Mouse (Mus musculus): Measurements from ENCODE around the gene Olfr601. TPM values are rescaled to one million over a fixed set of nuclear protein-coding genes. Genes with fewer than 3 reads are reported as not detected.

Olfr601 gene
- polyA plus RNA-seq (2012; rRNA removed) = not detected in 2 replicates

GRCm38 (mm10) chr7:103362555-103362954 lies at the start of gene Olfr601:
TSS of gene Olfr601 (minus strand) at chr7:103362655.

GRCm38 (mm10) chr7:103386077-103386476 lies 23.6 kb upstream of the Olfr601 start, which contains the start of gene Olfr603:
TSS of gene Olfr603 (minus strand) at chr7:103386177.

DNA sequence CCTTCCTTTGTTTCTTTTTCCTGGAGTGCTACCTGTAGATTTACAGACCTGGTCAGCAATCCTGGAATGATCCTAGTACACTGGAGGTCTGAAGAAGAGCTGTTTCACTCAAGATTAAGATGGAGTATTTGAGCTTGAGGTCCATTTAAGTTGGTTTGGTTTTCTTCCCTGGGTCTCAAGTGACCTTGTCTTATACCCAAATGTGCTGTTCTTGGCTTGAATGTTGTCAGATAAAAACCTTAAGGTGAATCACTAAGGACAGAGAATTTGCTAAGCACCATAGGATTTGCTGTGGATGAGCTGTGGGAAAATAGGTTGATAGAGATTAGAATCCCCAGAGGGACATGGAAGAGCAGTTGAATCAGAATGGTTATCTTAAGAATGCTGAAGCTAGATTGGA lies 12.9 kb downstream of the Olfr601 start, which contains the start of gene Olfr600:
TSS of gene Olfr600 (minus strand) at position 101 of the 400 bp plus-strand sequence.

DNA sequence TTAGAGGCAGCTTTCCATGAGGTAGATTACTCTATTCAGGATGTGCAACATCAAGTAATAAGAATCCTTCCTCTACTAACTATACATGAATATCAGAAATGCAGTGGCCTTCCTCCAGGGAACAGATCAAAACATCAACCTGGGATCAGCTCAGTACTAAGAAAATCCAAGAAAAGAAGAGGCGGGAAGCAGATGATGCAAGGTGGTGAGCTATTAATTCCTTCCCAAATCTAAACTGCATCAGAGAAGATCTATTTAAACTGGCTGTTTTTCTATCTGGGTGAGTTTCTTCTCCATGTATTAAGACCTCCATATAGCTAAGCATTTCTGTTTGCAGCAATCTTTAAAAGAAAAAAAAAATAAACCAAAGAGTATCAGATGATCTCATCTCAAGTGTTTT lies 26.8 kb downstream of the Olfr601 start, which contains the start of gene Olfr599:
TSS of gene Olfr599 (plus strand) at position 301 of the 400 bp plus-strand sequence.

GRCm38 (mm10) chr7:103323268-103323667 lies 39.2 kb downstream of the Olfr601 start, which contains the start of gene Olfr598:
TSS of gene Olfr598 (plus strand) at chr7:103323568.

DNA sequence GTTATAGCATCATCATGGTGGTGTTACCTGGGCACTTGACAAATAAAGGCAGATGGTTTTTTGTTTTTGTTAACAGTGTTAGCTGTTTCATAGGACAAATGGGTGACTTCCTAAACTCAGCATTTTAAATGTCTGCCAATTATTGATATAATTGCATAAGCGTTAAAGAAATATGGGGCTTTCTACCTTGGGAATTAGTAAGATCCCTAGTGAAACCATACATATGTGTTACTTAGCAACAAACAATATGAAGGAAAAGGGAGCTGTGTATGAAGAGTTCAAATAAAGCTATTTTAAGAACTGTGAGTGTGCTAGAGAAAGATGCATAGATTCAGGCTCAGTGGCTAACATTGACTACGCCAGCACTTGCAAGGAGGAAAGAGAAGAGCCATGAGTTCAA lies 46.4 kb downstream of the Olfr601 start, which contains the start of gene Olfr597:
TSS of gene Olfr597 (plus strand) at position 301 of the 400 bp plus-strand sequence.

Other genes with a start within 250 kb of the Olfr601 start
- gene Olfr586, start 237.0 kb downstream of the Olfr601 start, polyA plus RNA-seq (2012; rRNA removed) = not detected in 2 replicates
- gene Olfr588-ps1, start 221.8 kb downstream of the Olfr601 start, polyA plus RNA-seq (2012; rRNA removed) = not detected in 2 replicates
- gene Olfr589, start 206.3 kb downstream of the Olfr601 start, polyA plus RNA-seq (2012; rRNA removed) = not detected in 2 replicates
- not detected in 2 replicates for gene Olfr591, start 184.3 kb downstream of the Olfr601 start, polyA plus RNA-seq (2012; rRNA removed)
- gene Olfr592, start 177.9 kb downstream of the Olfr601 start, polyA plus RNA-seq (2012; rRNA removed) = not detected in 2 replicates
- gene Olfr593, start 150.8 kb downstream of the Olfr601 start, polyA plus RNA-seq (2012; rRNA removed) = not detected in 2 replicates
- not detected in 2 replicates for gene Olfr594, start 145.7 kb downstream of the Olfr601 start, polyA plus RNA-seq (2012; rRNA removed)
- not detected in 2 replicates for gene Usp17ld, start 110.2 kb downstream of the Olfr601 start, polyA plus RNA-seq (2012; rRNA removed)
- gene Olfr596, start 57.0 kb downstream of the Olfr601 start, polyA plus RNA-seq (2012; rRNA removed) = not detected in 2 replicates
- gene Olfr597, start 46.3 kb downstream of the Olfr601 start, polyA plus RNA-seq (2012; rRNA removed) = not detected in 2 replicates
- gene Olfr598, start 39.1 kb downstream of the Olfr601 start, polyA plus RNA-seq (2012; rRNA removed) = not detected in 2 replicates
- not detected in 2 replicates for gene Olfr599, start 26.7 kb downstream of the Olfr601 start, polyA plus RNA-seq (2012; rRNA removed)
- gene Olfr600, start 13.0 kb downstream of the Olfr601 start, polyA plus RNA-seq (2012; rRNA removed) = not detected in 2 replicates
- gene Olfr603, start 23.5 kb upstream of the Olfr601 start, polyA plus RNA-seq (2012; rRNA removed) = not detected in 2 replicates
- gene Usp17lc, start 52.4 kb upstream of the Olfr601 start, polyA plus RNA-seq (2012; rRNA removed) = not detected in 2 replicates
- not detected in 2 replicates for gene Olfr605, start 82.8 kb upstream of the Olfr601 start, polyA plus RNA-seq (2012; rRNA removed)
- gene Olfr606, start 86.4 kb upstream of the Olfr601 start, polyA plus RNA-seq (2012; rRNA removed) = not detected in 2 replicates
- not detected in 2 replicates for gene Olfr607, start 101.5 kb upstream of the Olfr601 start, polyA plus RNA-seq (2012; rRNA removed)
- not detected in 2 replicates for gene Olfr608, start 107.2 kb upstream of the Olfr601 start, polyA plus RNA-seq (2012; rRNA removed)
- not detected in 2 replicates for gene Olfr609, start 135.4 kb upstream of the Olfr601 start, polyA plus RNA-seq (2012; rRNA removed)
- gene Olfr610, start 149.5 kb upstream of the Olfr601 start, polyA plus RNA-seq (2012; rRNA removed) = not detected in 2 replicates
- gene Olfr611, start 158.2 kb upstream of the Olfr601 start, polyA plus RNA-seq (2012; rRNA removed) = not detected in 2 replicates
- not detected in 2 replicates for gene Olfr612, start 180.1 kb upstream of the Olfr601 start, polyA plus RNA-seq (2012; rRNA removed)
- not detected in 2 replicates for gene Olfr613, start 185.4 kb upstream of the Olfr601 start, polyA plus RNA-seq (2012; rRNA removed)
- not detected in 2 replicates for gene Olfr615, start 193.4 kb upstream of the Olfr601 start, polyA plus RNA-seq (2012; rRNA removed)
- gene Olfr616, start 206.5 kb upstream of the Olfr601 start, polyA plus RNA-seq (2012; rRNA removed) = not detected in 2 replicates
- not detected in 2 replicates for gene Olfr617, start 210.4 kb upstream of the Olfr601 start, polyA plus RNA-seq (2012; rRNA removed)
- not detected in 2 replicates for gene Olfr618, start 227.4 kb upstream of the Olfr601 start, polyA plus RNA-seq (2012; rRNA removed)
- not detected in 2 replicates for gene Olfr619, start 237.9 kb upstream of the Olfr601 start, polyA plus RNA-seq (2012; rRNA removed)
- gene Olfr620, start 249.9 kb upstream of the Olfr601 start, polyA plus RNA-seq (2012; rRNA removed) = not detected in 2 replicates

Measured in central nervous system, embryonic 18 days (tissue).